Mouse (Mus musculus) G1E-ER4 (cell line): ENCODE data around the gene Lypd5. TPM values are rescaled to one million over a fixed set of nuclear protein-coding genes. Genes with fewer than 3 reads are reported as not detected.

Source experiments
- GATA1 ChIP-seq: IDR thresholded peaks from one replicate; pipeline ENCODE4 v1.8.0; 2012; ENCODE audit warnings: low read length, inconsistent platforms
- polyA plus RNA-seq: library from polyadenylated mRNA; stranded (reverse); fragments of >175 nt; gene quantifications from 2 replicates; pipeline ENCODE4 v1.2.3, GENCODE M21; 2012

Gene Lypd5
- not detected in 2 replicates for polyA plus RNA-seq

DNA sequence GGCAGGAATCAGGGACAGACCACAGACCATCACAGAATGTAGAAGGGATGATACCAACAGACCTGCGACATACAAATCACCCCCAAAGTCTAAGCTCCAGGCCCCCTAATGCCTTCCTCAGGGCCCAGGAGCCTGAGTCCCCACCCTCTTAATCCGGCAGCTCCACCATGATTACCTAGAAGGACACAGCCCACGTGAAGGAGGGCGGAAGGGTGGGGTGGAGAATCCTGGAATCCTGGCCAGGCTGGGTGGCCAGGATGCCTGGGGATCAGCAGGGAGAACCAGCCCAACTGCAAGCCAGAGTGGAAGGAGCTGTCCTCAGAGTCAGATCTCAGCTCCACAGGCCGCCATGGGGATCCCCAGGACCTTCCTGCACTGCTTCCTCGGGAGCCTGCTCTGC, at the start of gene Lypd5:
Gene Lypd5 (plus strand): TSS at position 301 of the 400 bp plus-strand sequence.
- TF ChIP-seq GATA1: no peak

- no peak for TF ChIP-seq GATA1
These were observed 49.0 kb upstream of the Lypd5 start for GRCm38 (mm10) chr7:24299823-24300481.

DNA sequence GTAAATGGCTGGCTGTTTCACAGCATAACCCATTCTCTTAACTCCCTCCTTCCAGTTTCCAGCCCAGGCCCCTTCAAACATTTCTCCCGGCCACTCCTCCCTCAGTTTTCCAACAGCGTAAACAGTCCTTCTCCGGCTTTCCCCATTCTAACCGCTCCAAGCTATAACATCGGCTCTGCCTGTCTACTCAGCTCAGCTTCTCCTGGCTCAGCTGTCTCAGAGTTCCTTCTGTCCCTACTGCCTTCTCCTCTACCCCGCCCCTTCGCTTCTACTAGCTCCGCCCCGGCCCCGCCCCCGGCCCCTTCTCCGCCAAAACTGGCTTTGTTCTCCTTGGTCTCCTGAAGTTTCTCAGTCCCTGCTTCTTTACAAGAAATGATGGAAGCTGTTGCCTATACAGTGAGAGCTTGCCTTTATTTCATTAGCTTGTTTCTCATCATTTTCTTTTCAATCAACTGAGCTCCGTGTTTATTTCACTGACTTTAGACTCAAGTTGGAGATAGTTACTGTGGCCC, 48.2 kb upstream of the Lypd5 start, which contains the start of gene Zfp61:
Gene Zfp61 (minus strand): TSS at position 462 of the 512 bp plus-strand sequence.
- no peak for TF ChIP-seq GATA1

- TF ChIP-seq GATA1: no peak
These were observed 33.0 kb upstream of the Lypd5 start for GRCm38 (mm10) chr7:24315726-24316566.

DNA sequence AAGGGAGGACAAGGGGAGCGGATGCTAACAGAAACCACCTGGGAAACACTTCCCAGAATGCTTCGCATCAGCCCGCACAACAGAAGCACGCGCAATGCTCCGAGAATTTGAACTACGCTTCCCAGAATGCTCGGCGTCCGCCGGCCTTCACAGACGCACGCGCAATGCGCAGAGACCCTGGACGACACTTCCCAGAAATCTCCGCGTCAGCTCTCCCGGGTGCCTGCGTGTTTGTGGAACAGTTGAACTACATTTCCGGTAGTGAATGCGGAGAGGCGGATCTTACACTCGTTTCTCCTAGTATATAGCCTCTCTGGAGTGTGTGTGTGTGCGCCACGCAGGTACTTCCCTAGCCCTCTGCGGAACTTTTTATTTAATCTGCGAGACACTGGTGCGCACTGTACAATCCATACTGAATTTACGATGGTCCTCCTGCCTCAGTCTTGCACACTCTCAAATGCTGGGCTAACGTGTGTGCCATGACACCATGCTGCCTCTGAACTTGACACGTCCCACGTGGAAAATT, 32.4 kb upstream of the Lypd5 start, which contains the start of gene Zfp94:
Gene Zfp94 (minus strand): TSS at position 100 of the 526 bp plus-strand sequence.
- no peak for TF ChIP-seq GATA1

DNA sequence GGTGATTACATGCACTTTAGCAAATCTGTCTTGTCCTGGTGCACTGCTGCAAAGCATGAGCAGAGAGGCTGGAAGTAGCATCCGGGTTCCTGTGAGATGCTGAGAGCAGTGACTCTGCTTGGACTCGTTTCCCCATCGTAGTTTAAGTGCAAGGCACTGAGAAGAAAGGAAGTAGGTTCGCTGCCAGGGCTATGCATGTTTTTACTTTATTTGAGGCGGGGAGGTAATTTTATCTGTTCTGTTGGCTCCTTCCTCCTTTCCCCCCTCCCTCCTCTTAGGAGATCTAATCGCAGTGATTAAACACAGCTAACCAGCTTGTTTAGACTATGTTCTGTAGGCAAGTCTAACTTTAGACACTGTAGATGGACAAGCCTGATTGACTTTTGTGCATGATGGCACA, 30.1 kb upstream of the Lypd5 start:
- no peak for TF ChIP-seq GATA1

DNA sequence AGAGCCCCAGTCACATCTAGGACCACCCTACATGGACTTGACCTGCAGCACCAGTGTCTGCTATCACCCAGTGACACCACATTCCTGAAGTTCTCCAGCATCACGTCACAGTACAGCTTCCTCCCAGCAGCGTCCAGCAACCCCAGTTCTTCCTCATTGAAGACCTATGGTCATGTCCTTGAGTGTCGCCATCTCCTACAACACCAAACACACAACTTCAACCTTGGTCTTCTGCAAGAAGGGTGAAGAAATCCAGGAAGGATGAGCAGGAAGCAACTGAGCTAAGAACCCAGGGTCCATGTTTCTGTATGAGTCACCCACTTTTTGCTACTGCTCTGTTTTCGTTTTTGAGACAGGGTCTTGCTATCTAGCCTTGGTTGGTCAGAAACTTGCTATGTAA, 26.4 kb upstream of the Lypd5 start:
- no peak for TF ChIP-seq GATA1

- TF ChIP-seq GATA1: no peak
These were observed 23.8 kb upstream of the Lypd5 start for GRCm38 (mm10) chr7:24325197-24325596.

DNA sequence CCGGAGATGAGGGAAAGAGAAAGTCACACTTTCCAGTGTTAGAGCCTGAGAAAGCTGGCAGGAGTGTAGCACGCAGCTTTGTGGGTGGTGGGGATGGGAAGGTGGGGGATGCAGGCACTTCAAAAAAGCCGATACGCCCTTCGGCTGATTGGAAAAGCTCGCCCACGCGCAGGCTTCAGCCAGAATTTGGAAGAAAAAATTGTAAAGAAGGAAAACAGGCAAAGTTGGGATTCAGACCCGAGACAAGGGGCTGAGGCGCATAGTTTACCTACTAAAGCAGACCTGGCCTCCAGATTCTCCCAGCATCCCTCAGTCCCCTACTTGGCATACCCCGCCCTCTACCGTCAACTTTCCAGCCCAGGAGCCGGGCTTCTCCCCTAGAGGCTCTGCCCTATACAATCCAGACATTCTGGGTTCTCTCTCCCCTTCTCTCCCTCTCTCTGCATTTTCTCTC, 23.3 kb upstream of the Lypd5 start:
- TF ChIP-seq GATA1: no peak

- TF ChIP-seq GATA1: no peak
These were observed 22.5 kb upstream of the Lypd5 start for GRCm38 (mm10) chr7:24326273-24327135.

GRCm38 (mm10) chr7:24327281-24327975, 21.6 kb upstream of the Lypd5 start:
- no peak for TF ChIP-seq GATA1

DNA sequence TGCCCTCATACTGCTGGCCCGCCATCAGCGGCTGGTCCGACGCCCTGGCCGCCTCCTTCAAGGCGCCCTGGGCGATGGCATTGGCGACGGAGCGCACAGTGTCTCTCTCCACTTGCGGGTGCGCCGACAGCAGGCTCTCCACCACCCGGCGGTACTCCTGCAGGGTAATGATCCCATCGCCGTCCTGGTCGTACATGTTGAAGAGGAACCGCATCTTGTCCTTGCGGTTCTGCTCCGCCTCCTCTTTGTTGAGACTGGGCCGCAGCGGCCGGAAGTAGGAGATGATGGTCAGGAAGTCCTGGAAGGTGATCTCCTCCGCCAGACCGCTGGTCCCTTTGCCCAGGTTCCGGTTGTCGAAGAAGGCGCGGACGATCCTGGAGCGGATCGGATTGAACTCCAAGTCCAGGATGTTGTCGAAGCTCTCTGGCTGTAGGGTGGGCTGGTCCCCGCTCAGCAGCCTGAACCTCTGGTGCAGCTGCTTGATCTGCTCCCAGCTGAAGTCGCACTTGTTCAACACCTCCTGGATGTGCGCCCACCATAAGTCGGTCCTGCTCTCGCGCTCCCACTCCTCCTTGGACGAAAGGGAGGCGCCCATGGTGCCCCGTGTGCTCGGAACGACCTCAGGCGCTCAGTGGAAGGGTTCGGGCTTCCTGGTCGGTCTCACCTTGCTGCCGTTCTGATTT, 15.6 kb upstream of the Lypd5 start, which contains the start of gene Tescl:
Gene Tescl (minus strand): TSS at position 633 of the 683 bp plus-strand sequence.
- TF ChIP-seq GATA1: no peak

DNA sequence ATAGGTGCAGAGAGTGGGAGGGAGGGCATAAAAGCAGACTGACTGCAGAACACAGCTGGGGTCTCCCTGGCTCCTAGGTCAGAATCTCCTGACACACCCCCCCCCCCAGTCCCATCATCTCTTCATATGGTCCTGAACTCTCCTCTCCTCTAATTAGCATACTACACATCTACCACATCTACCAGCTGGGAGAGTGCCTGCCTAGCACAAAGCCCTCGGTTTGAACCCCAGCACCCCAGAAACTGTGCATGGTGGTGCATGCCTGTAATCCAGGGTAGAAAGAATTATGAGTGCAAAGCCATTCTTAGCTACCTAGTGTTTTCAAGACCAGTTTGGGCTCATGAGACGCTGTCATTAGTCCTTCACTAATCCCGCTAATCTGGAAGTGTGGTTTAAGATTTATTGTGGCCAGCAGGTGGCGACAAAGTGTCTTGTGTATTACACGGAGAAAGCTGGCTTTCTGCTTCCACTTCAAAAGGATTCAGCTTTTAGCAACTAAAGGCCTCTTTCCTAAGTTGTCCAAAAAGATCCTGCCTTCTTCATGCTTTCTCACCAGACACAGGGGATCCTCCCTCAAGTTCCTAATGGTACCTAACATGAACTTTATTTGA, 13.2 kb upstream of the Lypd5 start:
- TF ChIP-seq GATA1: no peak
